Mouse (Mus musculus): Measurements from ENCODE around the gene Ptprd.
"Not testable (repeated sequence)": the region's sequence is repeated elsewhere in the genome, so short reads cannot be mapped to it uniquely, and the experiment has no call there.

Gene Ptprd

GRCm38 (mm10) chr4:77880213-77880612, 331.5 kb downstream of the Ptprd start:
- DNase-seq = no peak

DNA sequence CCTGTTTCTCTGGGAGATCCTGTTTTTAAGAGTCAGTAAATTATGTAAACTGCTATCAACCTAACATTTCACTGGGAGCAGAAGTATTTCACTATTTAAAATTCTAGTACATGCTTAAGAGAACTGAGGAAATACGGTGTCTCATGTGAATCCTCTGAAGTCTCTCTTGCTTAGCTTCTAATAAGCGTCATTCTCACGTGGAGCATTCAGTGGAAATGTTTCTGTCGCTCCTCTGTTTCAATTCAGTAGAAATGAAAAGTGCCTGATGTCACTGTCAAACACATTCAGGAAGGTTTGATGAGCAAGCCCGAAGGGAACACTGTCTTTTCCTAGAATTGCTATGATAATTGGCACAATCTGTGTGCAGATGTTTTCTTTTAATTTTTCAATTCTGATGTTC, 350.5 kb downstream of the Ptprd start:
- no peak for DNase-seq

GRCm38 (mm10) chr4:77797391-77797790, 414.4 kb downstream of the Ptprd start:
- not testable (repeated sequence) for DNase-seq

DNA sequence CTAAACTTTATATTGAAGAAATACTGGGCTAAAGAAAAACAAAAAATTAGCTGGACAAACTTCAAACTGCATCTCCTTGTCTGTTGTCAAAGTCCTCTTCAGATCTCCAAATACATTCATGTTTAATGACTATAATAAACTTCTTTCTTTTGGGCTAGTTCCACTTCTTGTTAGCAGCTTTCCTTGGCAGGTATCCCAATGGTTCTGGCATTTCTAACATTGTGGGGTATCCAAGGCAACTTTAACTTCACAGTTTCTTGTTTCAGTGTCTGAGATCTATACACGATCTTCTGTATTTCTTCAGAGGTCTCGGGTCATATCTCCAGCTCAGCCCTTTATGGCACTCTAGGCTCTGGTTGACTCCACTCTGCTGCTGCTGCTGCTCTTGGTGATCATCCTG, 434.5 kb downstream of the Ptprd start:
- DNase-seq = no peak

DNA sequence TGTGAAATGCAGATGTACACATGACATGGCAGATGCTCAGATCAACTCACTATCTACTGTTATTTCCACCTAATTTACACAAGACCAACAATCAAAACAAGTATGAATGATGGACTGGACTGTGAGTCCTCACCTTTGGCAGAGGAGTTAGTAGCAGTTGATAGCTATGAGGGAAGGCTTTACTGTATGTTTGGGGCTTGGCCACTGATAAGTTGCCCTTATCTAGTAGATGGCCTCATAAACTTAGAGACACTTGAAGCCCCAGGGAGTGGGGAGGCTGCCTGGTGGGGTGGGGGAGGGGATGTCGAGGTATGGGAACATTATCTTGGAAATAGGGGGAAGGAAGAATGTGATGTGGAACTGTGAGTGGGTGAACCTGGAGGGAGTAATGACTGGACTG, 448.0 kb downstream of the Ptprd start:
- no peak for DNase-seq

- DNase-seq = no peak
These were observed 468.4 kb downstream of the Ptprd start for GRCm38 (mm10) chr4:77743391-77743790.

DNA sequence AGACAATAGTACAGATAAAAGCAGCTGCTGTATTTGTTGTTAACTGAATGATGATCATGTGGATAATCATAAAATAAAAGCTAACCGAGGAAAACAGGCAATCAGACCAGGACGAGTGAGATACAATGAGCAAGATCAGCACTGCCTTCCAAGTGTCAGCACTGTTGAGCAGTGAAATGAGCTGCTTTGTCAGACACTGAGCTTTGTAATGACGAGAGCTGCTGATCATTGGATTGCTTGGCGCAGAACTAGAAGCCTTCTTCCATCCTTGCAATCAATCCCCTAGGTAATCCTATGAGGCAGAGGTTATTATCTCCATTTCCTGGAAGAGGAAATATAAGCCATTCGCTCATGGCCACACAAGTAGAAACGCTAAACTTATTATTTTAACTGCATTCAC, 489.9 kb downstream of the Ptprd start:
- no peak for DNase-seq

GRCm38 (mm10) chr4:77717792-77718191, 494.0 kb downstream of the Ptprd start:
- no peak for DNase-seq

DNA sequence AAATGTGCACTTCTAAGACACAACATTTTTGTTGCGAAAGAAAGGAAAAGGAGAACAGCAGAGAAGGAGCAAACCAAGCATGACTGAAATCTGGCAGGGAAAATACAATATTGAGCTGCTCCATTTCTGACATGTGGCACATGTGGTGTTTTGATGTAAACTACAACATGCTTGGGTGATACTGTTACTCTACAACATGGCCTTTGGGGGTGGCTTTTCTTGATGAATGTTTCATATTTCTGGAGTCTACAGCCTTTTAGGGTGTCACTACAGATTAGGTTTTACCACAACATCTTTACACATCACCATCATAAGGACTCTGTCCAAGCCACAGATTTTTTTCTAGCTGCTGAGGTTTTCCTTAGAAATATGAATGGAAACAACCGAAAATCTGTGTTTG, 501.5 kb downstream of the Ptprd start:
- DNase-seq = no peak

DNA sequence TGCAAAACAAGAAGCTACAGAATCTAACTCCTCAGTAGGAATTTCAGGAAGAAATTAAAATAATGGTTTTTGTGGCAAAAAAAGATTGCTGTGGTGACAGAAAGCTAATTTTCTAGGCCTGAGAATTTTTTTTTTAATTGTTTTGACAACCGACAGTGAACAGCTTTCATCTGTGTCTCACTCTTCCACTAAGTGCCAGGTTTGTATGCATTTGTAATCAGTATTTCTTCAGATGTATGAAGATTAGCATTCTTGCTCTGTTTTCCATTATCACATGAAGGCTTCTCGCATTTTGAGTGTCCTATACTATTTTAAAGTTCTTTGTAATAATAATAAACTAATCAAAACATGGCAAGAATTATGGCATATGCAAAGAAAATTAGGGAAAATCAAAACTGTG, 513.5 kb downstream of the Ptprd start:
- no peak for DNase-seq

- DNase-seq = no peak
These were observed 536.0 kb downstream of the Ptprd start for GRCm38 (mm10) chr4:77675798-77676197.

GRCm38 (mm10) chr4:77664761-77665160, 547.0 kb downstream of the Ptprd start:
- peak; percentile 54 to 68 for DNase-seq

GRCm38 (mm10) chr4:77662309-77662708, 549.5 kb downstream of the Ptprd start:
- DNase-seq = peak; percentile 43 to 52

GRCm38 (mm10) chr4:77655669-77656068, 556.1 kb downstream of the Ptprd start:
- no peak for DNase-seq

DNA sequence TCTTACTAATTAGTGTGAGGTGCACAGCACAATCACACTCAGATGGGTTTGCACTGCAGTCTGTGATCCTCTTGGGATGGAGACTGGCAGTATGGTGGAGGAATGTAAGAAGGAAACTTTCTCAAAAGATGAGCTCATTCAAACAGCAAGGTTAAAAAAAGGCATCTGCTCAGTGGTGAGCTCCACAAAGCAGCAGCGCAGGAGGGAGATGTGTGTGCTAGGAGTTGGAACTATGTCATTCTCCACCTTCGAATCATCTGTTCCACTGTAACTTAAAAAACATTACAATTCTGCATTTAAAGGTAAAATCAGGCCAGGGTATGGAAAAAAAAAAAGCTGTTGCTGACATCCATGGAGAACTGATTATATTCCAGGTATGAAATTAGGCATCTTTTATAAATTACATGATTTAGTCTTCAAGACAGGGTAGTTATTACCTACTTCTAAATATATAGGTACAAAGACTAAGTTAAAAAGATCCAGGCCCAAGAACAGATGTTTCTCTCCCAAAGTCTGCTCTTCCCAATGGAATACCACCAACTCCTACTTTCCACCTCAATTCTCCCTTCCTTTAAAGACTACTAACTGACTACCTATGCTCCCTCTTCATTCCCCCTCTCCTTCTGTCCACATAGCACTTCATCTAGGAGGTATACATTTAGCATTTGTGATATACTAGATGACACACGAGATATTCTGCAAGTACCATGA, 562.0 kb downstream of the Ptprd start:
- no peak for DNase-seq

- no peak for DNase-seq
These were observed 562.9 kb downstream of the Ptprd start for GRCm38 (mm10) chr4:77648911-77649310.

GRCm38 (mm10) chr4:77647451-77648137, 564.2 kb downstream of the Ptprd start:
- no peak for DNase-seq

GRCm38 (mm10) chr4:77644435-77644834, 567.3 kb downstream of the Ptprd start:
- DNase-seq = peak; percentile 55 to 56

GRCm38 (mm10) chr4:77640022-77640421, 571.7 kb downstream of the Ptprd start:
- DNase-seq = no peak

DNA sequence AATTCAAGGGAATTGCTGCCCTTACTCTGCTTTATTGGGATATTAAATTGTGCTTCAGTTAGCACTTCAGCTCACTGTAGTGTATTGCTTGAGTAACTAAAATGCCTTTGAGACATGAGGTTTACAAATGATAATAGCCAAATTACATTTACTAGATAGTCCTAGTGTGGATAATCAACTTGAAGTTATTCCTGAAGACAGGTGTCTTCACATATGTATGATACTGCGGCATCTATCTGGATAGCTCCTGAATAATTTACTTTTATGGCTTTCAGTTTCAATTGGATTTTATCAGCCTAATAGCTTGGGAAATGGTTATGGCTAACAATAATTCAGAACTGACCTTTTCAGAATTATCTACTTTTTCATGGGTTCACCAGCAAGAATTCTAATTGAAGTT, 598.6 kb downstream of the Ptprd start:
- DNase-seq = no peak

GRCm38 (mm10) chr4:77586624-77587023, 625.1 kb downstream of the Ptprd start:
- DNase-seq = no peak

DNA sequence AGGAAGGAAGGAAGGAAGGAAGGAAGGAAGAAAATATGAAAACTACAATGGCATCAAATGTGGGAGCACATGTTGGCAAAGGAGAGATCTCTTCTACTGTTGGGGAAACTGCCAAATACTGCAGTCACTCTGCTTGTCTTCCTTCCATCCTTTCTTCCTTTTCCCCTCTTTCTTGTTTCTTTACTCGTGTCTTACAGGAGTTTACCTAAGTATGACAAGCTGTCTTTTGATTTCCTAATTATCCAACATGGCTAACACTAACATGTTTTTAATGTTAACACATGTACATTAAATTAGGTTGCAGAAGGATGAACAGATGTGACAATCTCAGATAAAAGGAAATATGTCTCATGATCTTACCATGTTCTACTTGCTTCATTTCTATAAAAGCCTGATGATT, 625.5 kb downstream of the Ptprd start:
- no peak for DNase-seq

DNA sequence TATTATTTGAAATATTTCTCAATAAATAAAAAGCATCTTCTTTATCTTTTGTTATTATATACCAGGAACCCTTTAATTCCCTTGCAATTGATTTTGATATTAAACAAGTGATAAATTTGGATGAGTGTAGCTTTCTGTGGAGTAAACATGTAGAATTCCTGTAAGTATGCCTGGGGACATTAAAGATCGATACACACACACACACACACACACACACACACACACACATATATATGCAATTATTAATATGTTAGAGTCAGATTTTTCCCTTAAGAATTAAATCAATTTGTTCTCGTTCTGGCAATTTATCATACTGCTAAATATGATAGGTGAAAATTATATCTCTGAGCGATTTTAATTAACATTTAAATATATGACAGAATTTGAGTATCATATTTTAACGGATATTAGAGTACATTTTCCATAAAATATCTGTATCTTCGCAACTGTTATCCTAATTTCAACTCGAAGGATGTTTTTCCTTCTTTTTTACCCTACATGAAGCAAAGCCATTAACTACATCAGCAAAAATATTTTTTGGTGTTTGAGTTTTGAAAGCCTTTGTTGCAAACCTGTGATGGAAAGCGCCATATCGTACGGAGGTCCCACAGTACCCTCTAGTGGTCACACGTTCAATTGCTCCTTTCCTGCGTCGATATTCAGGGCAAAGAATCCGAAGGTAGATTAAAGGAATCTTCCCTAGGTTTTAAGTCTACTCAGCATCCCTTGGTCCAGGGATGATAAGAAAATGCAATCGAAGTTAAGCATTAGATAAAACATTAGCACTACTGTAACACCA, 653.2 kb downstream of the Ptprd start:
- DNase-seq = peak; percentile 78 to 85

GRCm38 (mm10) chr4:77555841-77556240, 655.9 kb downstream of the Ptprd start:
- no peak for DNase-seq

Measured in cerebellum, postnatal 10 days (tissue).